Mouse (Mus musculus): ENCODE data around the gene 4930452B06Rik. TPM values are rescaled to one million over a fixed set of nuclear protein-coding genes. Genes with fewer than 3 reads are reported as not detected.

4930452B06Rik gene
- polyA plus RNA-seq, 1 experiment from 2014 or later, result 6.6 TPM

DNA sequence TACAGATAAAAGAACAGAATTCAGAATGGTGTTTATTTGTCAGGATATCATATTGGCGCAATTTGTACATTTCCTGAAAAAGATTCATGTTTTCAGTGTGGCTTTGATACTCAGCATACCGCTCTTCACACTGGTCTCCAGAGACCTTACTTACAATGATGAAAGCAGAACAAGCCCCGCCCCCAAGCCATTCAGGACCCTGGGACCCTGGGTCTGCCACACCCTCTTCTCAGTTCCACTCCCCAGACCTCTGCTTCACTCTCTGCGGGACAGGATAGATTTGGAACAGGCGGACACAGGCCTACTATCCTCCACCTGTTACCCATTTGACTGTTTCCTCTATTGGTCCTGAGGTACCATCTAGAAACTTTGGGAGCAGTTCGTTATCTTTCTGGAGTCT, 260.1 kb downstream of the 4930452B06Rik start:
- no peak overlapping the region for H3K27ac ChIP-seq
- ATAC-seq (ENCODE audit: low FRiP score) (no peak), DNase-seq (ENCODE audit: low spot score) (no peak)
- H3K4me3 ChIP-seq (replicated peaks; ENCODE audit: low read length), result no peak overlapping the region
- no peaks in the 10 kb centered on the region for H3K4me1 ChIP-seq (replicated peaks; ENCODE audit: control insufficient read depth, insufficient read depth, low read length)
- H3K36me3 ChIP-seq (replicated peaks; ENCODE audit: control insufficient read depth, insufficient read depth), result no peaks in the 10 kb centered on the region
- no peaks in the 10 kb centered on the region for H3K9me3 ChIP-seq (ENCODE audit: control insufficient read depth, low read length)
- 73% methylated on average over 6 of the region's 6 CpGs for WGBS
- no peaks in the 10 kb centered on the region for H3K27me3 ChIP-seq (ENCODE audit: control insufficient read depth, insufficient read depth, low read length)
- H3K4me2 ChIP-seq (replicated peaks), result no peak overlapping the region
- H3K9ac ChIP-seq, result no peak overlapping the region

GRCm38 (mm10) chr14:8403310-8403709, 262.7 kb downstream of the 4930452B06Rik start:
- Histone ChIP-seq H3K27me3 (ENCODE audit: control insufficient read depth, insufficient read depth, low read length) (no peaks in the 10 kb centered on the region), H3K4me2 (replicated peaks) (no peak overlapping the region), H3K9me3 (ENCODE audit: control insufficient read depth, low read length) (no peaks in the 10 kb centered on the region), H3K9ac (no peak overlapping the region), H3K27ac (no peak overlapping the region), H3K4me1 (replicated peaks; ENCODE audit: control insufficient read depth, insufficient read depth, low read length) (no peaks in the 10 kb centered on the region), H3K4me3 (replicated peaks; ENCODE audit: low read length) (no peak overlapping the region), H3K36me3 (replicated peaks; ENCODE audit: control insufficient read depth, insufficient read depth) (no peaks in the 10 kb centered on the region)
- WGBS, result 59% methylated on average over 3 of the region's 3 CpGs
- no peak for ATAC-seq (ENCODE audit: low FRiP score)
- no peak for DNase-seq (ENCODE audit: low spot score)

GRCm38 (mm10) chr14:8398507-8398906, 267.5 kb downstream of the 4930452B06Rik start:
- ATAC-seq (ENCODE audit: low FRiP score) (no peak), DNase-seq (ENCODE audit: low spot score) (no peak)
- H3K27me3 ChIP-seq (ENCODE audit: control insufficient read depth, insufficient read depth, low read length), result no peaks in the 10 kb centered on the region
- no peak overlapping the region for H3K9ac ChIP-seq
- no peaks in the 10 kb centered on the region for H3K9me3 ChIP-seq (ENCODE audit: control insufficient read depth, low read length)
- H3K4me3 ChIP-seq (replicated peaks; ENCODE audit: low read length), result no peak overlapping the region
- no peaks in the 10 kb centered on the region for H3K4me1 ChIP-seq (replicated peaks; ENCODE audit: control insufficient read depth, insufficient read depth, low read length)
- no peak overlapping the region for H3K27ac ChIP-seq
- no peaks in the 10 kb centered on the region for H3K36me3 ChIP-seq (replicated peaks; ENCODE audit: control insufficient read depth, insufficient read depth)
- no peak overlapping the region for H3K4me2 ChIP-seq (replicated peaks)

DNA sequence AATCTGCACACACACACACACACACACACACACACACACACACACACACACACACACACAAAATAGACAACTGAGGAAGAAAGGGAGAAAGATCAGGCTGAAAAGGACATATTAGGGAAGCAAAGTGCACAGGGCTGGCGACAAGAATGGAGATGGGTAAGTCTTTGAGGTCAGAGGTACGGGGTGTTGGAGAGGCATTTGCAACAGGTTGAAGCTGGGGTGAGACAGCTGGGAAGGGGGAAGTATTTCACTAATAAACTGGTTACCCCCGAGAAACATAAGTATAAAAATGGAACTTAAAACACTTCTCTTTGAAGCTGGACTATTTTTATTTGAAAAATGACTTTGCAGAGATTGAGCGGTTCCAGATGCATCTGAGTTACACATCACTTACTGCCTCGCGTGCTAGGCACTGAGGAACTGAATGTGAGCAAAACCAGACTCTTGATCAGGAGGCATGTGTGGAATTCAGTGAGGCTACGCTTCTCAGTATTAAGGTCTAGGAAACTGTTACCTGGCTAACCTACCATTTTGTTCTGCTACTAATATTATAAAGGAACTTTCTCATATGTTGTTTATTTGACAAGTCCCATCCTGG, 270.3 kb downstream of the 4930452B06Rik start:
- Histone ChIP-seq H3K27ac (no peak overlapping the region), H3K9ac (no peak overlapping the region), H3K9me3 (ENCODE audit: control insufficient read depth, low read length) (no peaks in the 10 kb centered on the region), H3K4me3 (replicated peaks; ENCODE audit: low read length) (no peak overlapping the region), H3K36me3 (replicated peaks; ENCODE audit: control insufficient read depth, insufficient read depth) (no peaks in the 10 kb centered on the region), H3K4me1 (replicated peaks; ENCODE audit: control insufficient read depth, insufficient read depth, low read length) (no peaks in the 10 kb centered on the region), H3K27me3 (ENCODE audit: control insufficient read depth, insufficient read depth, low read length) (no peaks in the 10 kb centered on the region), H3K4me2 (replicated peaks) (no peak overlapping the region)
- 87% methylated on average over 7 of the region's 7 CpGs for WGBS
- ATAC-seq (ENCODE audit: low FRiP score) (no peak), DNase-seq (ENCODE audit: low spot score) (no peak)

DNA sequence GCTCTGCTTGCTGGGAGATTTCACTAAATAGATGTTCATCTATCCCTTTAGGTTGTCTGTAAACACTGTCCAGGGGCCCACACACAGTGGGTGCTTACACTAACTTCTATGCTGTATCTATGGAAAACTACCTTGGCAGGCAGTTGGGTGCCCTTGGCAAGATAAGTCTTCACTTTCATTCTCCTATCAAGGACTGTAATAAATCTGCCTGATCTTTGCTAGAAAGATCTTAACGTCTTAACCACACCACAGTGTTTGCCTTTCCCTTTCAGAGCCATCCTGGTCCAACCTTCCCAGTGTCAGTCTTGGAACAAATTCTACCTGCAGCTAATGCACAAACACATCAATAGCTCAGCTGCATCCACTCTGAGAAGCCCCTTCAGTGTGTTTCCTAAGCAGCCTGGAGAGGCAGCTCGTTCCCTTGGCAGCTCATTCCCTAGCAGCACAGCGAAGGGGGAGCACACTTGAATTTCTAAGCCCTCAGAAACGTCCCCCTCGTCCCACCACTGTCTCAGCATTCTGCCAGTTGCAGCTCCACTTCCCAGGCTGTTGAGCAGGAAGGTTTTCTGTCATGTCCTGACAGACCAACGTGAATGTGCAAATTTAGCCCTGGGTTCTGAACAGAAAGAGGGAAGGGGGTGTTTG, 273.7 kb downstream of the 4930452B06Rik start:
- no peak overlapping the region for H3K9ac ChIP-seq
- H3K36me3 ChIP-seq (replicated peaks; ENCODE audit: control insufficient read depth, insufficient read depth), result no peaks in the 10 kb centered on the region
- H3K9me3 ChIP-seq (ENCODE audit: control insufficient read depth, low read length), result no peaks in the 10 kb centered on the region
- H3K4me3 ChIP-seq (replicated peaks; ENCODE audit: low read length), result no peak overlapping the region
- no peak; the same call in 1 of the 2 replicates for ATAC-seq (ENCODE audit: low FRiP score)
- H3K27ac ChIP-seq, result no peak overlapping the region
- H3K4me2 ChIP-seq (replicated peaks), result no peak overlapping the region
- 59% methylated on average over 6 of the region's 6 CpGs for WGBS
- H3K4me1 ChIP-seq (replicated peaks; ENCODE audit: control insufficient read depth, insufficient read depth, low read length), result no peaks in the 10 kb centered on the region
- no peaks in the 10 kb centered on the region for H3K27me3 ChIP-seq (ENCODE audit: control insufficient read depth, insufficient read depth, low read length)
- no peak for DNase-seq (ENCODE audit: low spot score)

Measured in hindbrain, embryonic 14.5 days (tissue).